Mouse (Mus musculus) gastrocnemius, postnatal 4 days (tissue): ENCODE results near the gene Arl15. TPM values are rescaled to one million over a fixed set of nuclear protein-coding genes. Genes with fewer than 3 reads are reported as not detected.

ENCODE experiments used
- DNase-seq, 2 experiments: peaks; one replicate each; pipeline ENCODE4 v3.0.0; 2021 to 2022; ENCODE audit warnings: low spot score in 2 of 2, mixed read lengths in 2 of 2
- total RNA-seq, 2 experiments: library from RNA; stranded (reverse); gene quantifications; 2 replicates each; pipeline ENCODE4 v1.2.3; 2021

The Arl15 gene
- total RNA-seq, 2 experiments from 2014 or later: 12.3 to 13.2 TPM

DNA sequence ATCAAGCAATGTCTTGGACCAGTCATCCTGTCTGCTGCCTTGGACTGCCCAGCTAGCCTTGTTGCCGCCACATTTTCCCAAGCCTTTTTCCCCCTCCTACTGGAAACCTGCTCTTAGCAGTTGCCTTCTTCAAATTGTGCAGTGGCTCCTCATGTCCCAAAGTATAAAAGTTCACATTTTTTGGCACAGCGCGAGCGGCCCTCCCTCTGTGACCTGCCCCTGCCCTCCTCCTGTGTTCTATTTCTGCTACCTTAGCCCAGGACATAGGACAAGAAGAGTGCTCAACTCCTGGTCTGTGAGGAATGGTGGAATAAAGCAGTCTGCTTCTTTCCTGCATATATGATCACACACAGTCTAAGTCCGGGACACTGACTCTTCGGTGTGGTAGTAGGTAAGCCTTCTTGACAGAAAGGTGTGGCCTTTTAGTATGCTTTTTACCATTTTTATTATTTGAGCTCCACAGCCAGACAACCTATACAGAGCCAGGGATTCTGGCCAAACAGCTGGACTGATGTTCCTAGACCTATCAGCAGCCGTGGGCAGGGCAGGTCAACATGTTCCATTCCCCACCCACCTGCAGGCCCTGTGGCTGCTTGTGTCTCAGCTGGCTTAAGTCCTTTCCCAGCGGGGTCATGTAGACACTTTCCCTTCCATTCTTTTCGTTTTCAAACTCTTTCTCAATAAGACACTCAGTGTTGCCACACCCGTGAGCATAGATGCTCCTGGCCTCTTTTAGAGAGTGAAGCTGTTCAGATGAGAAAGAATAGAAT is 293.6 kb downstream of the Arl15 start:
- DNase-seq: no peak

DNA sequence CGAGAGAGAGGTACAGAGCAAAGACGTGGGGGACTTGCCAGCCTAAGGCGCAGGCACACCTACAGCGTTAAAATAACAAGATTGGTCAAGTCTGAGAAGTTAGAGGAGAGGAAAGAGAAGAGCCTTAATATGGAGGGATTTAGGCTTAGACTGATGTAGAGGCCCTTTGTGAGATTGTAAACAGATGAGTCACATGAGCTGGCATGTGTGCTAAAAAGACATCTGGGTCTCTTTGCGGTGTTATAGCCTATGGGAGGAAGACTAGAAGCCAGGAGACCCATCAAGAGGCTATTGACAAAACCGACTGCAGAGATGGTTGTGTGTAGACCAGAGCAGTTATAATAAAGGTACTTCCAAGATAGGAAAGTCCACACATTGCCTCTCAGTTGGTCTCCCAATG is 296.5 kb downstream of the Arl15 start:
- no peak for DNase-seq

DNA sequence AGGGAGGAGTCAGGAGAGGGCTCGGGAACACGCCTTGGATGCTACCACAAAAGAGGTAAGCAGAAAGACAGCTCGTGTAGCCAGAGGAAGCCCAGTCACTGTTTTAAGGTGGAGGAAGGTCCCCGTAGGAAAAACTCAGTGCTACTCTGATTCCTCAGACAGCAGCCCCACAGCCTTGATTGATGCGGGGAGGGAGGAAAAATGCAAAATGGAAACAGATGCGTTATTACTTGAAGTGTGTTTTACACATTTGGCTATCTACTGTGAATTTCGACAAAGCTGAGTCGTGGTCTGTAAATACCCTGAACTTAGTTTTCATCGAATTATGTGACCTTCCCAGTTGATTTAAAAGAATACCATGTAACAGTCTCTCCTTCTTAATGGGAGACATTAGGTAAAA is 296.9 kb downstream of the Arl15 start:
- no peak for DNase-seq

DNA sequence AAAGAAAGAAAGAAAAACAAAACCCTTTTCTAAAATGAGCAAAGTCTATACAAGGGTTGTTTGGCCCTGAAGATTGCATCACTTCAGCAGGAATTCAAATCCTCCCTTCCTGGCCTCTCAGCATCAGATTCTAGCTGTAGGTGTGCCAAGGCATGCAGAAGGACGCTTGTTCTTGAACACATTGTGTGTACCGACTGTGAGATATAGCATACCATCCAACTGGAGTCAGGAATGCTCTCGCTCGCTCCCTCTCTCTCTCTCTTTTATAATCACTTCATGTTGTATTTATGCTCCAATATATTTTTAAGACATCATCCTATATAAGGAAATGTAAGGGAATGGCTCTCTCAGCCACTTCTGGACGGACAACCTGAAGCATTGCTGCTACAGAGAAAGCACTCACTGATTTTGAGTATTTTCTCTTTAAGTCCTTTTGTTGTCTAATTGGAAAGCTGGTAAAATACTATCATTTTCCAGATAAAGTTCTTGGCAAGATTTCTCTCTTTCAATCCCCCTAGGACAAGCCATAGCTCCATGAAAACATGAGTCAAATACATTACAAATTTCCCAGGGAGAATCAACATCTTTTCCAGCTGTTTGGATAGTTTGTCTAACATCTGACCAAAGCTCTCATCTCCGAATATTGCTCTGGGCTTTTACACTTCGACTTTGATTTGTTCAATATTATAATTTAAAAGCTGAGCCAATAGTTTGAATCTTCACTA is 300.0 kb downstream of the Arl15 start:
- DNase-seq: no peak

DNA sequence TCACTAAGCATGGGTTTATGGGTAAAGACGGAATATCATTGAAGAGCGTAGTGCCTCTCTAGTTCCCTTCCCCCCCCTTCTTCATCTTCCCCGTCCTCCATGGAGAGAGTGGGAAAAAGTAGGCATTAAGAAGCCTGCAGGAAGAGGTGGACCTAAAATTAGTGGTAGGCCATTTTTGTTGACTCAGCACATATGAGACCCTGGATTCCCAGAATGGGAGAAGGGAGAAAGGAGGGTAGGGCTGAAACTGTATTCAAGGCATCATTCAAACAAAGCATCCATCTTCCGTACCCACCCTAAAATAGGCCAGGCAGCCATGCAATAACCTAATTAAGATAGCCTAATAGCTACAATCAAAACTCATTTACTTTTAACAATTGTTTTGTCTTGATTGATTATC is 301.1 kb downstream of the Arl15 start:
- DNase-seq: no peak

DNA sequence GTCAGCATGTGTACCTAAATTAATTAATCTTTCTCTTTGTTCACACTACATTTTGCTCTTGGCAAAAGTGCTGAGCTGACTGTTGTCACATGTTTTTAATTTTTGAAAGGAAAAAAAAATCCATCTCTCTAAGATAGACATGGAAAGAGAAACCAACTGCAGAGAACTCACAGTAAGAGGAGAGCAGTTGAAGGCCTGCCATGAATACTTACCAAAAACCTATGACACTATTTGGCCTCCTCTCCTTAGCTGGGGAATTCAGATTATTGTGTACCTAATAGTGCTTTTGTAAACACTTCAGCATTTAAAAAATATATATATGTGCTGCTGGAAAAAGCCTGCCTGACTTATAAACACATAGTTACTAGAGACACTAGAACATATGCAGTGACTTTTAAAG is 302.1 kb downstream of the Arl15 start:
- no peak for DNase-seq

DNA sequence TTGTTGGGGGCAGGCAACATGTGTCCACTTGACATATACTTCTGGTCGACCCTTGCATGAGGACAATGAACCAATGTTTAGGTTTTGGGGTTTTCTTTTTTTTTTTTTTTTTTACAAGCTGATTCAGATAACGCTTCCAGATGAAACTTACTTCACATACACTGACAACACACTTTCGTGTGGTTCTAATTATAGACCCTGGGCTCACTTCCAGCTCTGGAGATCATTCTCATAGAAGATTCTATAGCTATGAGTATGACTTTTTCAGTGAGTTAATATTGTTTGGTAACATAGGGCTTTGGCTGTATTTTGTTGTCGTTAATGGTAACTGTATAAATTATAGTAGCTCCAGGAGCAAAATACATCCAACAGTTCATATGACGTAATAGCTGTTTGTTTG is 306.9 kb downstream of the Arl15 start:
- DNase-seq: no peak

DNA sequence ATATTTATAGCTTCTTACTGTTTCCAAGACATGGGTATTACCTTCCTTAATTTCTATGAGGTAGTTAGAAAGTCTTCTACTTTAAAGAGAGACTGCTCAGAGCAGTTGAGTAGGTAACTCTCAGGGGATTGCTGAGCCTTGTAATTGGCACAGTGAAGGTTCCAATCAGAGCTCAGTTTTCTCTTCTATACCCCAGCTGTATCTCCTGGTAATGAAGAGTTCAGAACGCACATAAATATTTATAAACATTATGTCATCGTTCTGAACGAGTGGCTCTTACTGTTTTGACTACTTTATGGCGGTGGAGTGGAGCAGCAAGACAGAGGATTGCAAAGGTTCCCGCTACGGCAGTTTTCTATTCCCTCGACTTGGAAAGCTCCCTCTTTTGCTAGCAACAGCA is 311.8 kb downstream of the Arl15 start:
- DNase-seq: no peak

DNA sequence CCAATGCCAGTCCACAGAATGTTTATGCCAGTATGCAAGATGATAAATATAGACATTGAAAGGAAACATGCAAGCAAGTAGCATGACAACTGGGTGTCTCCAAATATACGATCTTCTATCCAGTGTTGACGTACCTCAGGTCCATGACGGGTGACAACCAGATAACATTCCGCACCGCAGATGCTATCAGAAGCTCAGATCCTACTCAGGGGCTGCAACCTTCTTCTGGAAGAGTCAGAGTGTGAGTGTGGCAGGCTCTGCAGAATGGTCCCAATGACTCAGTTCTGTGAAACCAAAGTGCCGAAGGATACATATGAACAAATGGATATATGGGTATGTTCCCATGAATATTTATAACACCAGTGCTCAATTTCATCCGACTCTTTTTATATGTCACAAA is 313.2 kb downstream of the Arl15 start:
- no peak for DNase-seq

DNA sequence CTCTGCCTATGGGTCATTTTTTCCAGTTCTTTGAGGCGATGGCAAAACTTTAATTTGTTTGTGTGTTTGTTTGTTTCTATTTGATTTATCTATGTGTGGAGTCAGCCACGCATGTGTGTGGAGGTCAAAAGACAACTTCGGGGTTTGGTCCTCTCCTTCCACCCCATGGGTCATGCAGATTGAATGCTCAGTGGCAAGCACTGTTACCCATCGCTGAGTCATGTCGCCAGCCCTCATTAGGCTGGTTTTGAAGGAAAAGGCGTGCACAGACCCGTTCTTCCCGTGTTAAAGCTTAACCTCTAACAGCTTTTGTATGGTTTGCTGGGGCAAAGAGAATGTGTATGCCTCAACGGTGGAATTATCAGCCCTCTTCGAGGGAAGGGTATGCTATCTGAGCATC is 315.1 kb downstream of the Arl15 start:
- DNase-seq: no peak

DNA sequence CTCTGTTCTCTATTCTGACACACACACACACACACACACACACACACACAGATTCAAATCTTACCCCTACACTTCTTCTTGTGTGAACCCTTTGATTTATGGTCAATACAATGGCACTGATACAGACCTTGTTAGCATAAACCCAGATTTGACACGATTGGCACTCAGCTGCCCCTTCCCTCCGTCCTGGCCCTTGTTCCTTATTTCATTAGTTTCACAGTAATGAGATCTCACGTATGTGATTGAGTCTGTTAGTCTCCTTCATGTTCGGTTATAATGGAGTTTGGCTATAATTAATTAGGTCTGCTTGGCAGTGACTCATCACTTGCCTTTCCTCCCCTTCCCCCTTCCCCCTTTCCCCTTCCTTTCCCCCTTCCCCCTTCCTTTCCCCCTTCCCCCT is 315.5 kb downstream of the Arl15 start:
- DNase-seq: no peak

DNA sequence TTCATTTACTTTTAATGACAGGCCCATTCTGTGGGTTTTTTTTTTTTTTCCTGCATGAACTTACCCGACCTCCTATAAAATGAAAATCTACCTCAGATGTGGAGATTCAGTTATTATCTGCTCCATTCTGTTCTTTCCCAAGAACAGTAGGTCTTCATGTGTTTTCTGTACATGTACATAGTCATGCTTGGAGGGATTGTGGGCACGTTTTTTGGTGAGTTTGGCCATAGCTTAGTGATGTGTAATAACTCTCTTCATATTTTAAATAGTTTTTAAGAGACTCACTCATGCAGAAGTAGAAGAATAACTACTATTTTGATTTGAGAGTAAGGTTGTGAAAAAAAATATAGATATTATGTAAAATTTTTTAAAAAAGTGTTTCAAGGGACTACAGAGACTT is 319.2 kb downstream of the Arl15 start:
- DNase-seq: no peak

DNA sequence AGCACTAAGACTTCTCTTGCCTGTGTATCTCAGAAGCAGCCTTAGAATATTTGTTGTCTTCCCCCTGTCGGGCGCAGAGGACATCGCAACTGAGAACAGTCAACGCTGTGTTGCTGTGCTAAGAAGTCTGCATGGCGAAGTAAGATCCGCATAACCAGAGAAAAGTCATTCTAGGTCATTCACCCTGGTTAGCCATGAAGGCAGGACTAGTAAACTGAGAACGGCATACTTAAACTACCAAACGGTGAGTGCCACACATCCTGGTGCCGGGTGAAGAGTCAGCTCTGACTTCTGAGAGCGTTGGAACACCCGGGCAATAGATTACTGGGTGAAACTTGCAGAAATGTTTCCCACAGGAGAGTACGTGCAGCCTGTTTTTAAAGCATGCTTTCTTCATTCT is 320.3 kb downstream of the Arl15 start:
- no peak for DNase-seq

DNA sequence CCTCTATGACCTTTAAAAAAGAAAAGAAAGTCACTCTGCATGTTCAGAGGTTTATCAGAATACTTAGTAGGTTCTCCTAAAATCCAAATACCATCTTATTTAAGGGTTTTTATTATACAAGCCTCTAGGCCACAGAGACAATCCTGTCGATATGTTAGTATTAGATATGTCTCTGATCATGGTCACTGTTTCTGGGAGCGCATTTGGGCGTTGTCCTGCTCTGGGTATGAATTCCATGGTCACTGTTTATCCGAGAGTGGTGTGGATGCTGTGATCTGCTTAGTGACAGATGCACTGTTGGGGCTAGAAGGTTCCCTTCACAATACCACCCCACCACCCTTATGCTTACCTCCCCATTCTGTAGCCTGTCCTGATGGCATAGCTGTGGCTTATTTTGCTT is 320.8 kb downstream of the Arl15 start:
- no peak for DNase-seq

DNA sequence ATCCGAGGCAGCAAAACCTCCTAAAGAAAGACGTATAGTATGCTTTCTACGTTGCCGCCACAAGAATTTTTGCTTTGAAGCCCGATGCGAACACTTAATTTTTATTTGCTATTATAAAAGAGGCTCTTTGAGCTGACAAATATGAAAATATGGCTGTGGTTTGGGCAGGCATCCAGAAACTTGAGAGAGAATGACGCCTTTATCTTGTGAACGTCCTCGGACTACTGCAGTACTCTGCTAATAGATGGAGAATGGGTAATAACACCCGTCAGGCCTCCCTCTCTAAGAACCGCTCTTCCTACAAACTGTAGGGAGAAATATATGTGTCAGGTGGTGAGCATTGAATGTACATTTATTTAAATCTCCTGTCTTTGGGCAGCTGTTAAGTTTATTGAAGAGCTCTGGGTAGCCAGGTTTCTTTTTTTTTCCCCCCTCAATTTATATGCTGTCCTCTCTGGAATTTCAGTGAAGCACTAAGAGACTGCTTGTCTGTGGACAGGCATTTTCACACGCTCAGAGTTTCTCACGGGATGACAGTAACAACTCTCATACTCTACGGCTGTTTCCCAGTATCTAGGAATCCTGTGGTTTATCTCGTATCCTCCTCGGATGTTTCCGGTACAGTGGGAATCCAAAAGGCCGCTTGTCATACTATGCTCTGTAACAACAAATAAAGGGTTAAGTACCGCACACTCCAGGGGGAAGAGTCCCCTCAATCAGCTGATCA is 324.0 kb downstream of the Arl15 start:
- no peak for DNase-seq

DNA sequence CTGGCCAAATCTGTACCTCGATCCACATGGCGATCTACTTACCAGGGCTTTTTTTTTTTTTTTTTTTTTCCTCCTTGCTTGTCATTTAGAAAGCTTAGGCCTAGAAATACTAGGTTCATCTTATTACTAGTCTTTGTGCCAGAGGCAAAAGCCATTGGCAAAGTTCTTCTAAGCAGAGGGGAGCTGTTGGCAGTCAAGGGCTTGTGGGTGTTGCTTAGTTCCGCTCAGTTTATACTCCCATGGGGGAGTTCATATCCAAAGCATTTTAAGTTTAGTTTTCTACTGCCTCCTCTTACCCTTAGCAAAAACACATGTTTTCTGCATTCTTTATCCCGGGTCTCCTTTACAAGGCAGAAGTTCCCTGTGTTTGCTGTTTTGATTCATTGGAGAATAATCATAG is 325.5 kb downstream of the Arl15 start:
- peak in 1 of 2 experiments; percentile 18 for DNase-seq

DNA sequence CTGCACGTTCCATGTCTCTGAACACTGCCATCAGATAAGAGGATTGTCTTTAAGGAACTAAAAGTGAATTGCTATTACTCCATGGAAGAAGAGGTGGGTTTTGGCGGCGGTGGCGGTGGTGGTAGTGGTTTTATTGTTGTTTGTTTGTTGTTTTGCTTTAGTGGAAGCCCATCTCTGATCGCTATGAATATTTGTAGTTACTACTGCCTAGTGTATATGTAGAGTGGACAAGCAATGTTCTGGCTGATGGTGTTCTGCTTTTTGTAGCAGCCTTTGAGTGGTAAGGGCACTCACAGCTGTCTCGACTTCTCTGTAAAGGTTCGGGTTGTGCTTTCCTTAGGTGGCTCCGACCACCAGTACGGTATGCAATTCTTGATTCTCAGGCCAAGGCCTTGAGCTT is 327.3 kb downstream of the Arl15 start:
- DNase-seq: no peak

DNA sequence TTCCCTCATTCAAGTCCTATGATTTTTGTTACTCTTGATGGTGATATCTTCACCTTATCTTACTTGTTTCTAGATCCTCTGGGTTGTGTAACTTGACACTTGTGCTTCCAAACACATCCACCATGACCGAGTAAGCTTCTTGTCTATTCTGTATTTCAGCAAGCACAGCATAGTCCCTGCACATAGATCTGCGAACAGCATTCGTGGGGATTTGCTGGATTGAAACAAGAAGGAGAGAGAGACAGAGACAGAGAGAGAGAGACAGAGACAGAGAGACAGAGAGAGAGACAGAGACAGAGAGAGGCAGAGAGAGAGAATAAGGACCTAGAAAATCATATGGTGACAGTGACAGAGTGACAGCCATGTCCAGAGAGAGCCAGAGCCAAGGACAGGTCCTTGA is 329.1 kb downstream of the Arl15 start:
- DNase-seq: no peak

DNA sequence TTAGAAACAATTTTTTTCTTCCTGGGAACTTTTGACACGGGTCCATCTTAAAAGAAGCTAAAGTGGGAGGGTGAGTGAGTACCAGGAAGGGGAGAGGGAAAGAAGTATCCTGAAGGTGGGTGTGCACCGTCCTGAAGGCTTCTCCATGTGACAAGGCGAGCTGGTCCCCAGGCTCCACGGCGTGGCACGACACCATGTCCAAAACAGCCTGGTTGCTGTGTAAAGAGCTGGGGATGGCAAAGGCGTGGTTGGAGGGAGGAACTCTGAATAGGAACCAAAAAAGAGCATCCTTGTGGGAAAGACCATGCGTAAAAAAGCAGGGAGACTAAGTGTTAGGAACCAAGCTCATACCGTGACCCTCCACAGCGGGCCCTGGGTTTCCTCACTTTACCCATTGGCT is 330.1 kb downstream of the Arl15 start:
- DNase-seq: no peak

DNA sequence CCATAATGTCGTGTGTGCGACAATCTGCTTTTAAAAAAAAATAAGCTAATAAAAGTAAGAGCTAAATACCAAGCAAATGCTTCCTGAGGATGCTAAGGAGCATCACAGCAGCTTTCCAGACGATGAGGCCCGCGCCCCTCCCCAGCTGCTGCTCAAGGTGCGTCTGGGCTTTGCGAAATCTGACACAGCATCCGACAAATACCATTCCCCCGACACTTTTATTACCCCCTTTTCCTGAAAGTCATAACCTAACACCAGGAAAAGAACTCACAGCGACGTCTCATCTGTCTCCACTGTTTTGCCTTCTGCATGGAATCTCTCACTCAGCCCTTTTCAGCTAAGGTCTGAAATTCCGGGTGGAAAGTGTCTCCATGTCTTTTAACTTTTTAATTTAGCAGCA is 330.7 kb downstream of the Arl15 start:
- no peak for DNase-seq

DNA sequence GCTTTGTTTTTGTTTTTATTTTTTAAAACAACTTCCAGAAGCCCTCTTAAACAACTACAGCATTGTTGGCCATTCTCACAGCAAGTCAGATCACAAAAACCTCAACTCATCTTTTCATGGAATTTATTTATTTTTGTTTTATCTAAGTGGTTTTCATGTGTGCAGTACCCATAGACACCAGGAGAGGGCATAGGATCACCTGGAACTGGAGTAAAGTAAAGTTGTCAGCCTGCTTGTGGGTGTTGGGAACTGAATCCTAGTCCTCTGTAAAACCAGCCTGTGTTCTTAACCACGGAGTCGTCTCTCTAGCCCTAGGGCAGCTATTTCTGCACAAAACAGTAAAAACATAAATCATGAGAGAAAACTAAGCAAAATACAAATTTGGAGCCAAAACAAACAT is 334.1 kb downstream of the Arl15 start:
- DNase-seq: no peak

DNA sequence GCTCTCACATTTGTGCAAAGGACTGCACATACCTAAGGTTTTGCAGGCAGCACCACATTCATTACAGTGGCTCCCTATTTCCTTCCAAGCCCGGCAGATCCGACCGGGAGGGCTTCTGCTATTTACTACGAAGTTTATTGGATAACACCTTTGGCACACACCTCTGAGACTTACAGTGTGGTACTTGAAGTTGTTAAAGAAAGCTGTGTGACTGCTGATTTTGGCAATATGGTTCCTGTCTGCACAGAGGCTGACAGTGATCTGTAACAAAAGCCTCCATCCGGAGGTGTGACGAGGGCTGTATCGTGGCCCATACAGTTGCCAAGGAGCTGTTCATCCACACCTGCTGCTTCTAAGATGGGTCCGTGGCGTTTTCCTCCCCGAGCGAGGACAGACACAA is 335.7 kb downstream of the Arl15 start:
- no peak for DNase-seq
